Mouse (Mus musculus): ENCODE results near the gene B230307C23Rik.

DNA sequence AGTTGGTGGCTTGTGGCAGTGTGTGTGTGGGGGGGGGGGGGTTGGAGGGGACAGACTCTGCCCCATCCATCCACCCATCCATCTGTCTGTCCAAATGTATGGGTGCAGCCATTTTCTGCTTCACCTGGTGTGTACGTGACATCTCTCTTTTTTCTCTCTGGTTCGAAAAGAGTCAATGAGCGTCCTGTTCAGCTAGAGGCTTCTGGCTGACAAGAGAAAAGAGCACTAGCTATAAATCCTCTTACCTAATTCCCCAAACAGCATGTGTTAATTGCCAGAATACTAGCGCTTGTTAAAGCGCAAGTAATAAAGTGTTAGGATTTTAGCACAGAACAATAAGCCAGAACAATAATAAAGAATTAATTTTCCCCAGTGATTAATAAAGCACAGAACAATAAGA is 12.5 kb upstream of the B230307C23Rik start:
- no peak for TF ChIP-seq POLR2A (IDR thresholded peaks at IDR 0.05; ENCODE audit: extremely low read depth, insufficient read depth, low read length)
- no peak for TF ChIP-seq CTCF (IDR thresholded peaks at IDR 0.05; ENCODE audit: extremely low read depth, insufficient read depth, low read length)
